Comparison of ENCODE assay signal across 8 mouse cellular contexts in the genomic region with DNA sequence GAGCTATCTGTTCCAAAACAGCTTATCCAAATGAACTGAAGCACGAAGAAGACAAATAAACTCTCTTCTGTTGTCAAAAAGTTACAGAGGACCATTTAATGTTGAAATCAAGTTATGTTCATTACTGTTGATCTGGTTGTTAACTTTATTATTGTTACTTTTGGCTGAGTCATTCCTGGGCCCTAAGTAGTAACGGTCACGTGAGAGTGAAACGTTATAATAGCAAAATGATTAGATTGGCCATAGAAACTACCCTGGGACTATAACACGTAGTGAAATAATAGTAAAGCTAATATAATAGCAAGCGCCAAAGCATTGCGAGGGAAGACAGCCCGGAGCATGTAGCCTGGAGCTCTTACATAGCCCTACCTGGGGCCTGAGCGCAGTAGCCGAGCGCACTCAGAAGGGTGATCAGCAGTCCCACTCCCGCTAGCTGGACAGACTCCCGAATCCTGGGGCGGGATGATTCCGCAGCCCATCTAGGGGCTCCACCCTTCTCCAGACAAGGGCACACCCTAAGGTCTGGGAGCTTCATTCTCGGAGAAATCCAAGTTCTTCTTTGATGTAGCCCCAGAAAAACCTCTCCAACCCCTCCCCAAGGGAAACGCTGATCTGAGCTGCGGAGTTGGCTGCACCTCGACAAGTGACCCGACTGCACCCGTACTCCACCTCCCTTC. TPM values are rescaled to one million over a fixed set of nuclear protein-coding genes. Genes with fewer than 3 reads are reported as not detected.
DNase-seq lines count a peak whose midpoint lies in the region; ATAC-seq and TF ChIP-seq lines count a peak whose summit lies in the region.

A gene (minus strand): TSS at position 630 of the 677 bp plus-strand sequence.

- peak; percentile 75 for ATAC-seq in embryonic facial prominence, embryonic 14.5 days (ENCODE audit: low read depth)
- peak; percentile 42; the same call in 1 of the 2 replicates for ATAC-seq in heart, embryonic 11.5 days (replicated peaks; ENCODE audit: insufficient number of reproducible peaks, low FRiP score, low TSS enrichment)
- peak; percentile 59 for ATAC-seq in lung, embryonic 16.5 days (ENCODE audit: low read depth)

- peak within 1 kb of the TSS; percentile 48; the same call in 1 of the 2 replicates for H3K4me3 ChIP-seq in spleen, adult 2 months (ENCODE audit: extremely low read depth, insufficient read depth, insufficient read length)
- H3K4me3 ChIP-seq in embryonic facial prominence, embryonic 14.5 days (ENCODE audit: low read depth, low read length) = peak within 1 kb of the TSS; percentile 42
- peak within 1 kb of the TSS; percentile 58 for H3K4me3 ChIP-seq in heart, embryonic 11.5 days (ENCODE audit: low read depth, low read length)
- peak within 1 kb of the TSS; percentile 55 for H3K4me3 ChIP-seq in lung, embryonic 16.5 days (ENCODE audit: low read length)
- H3K4me3 ChIP-seq in small intestine, adult 2 months (ENCODE audit: low read depth, low read length) = peak within 1 kb of the TSS; percentile 69

- no peak for TF ChIP-seq POLR2A in spleen, adult 2 months (IDR thresholded peaks at IDR 0.05; ENCODE audit: low read depth, low read length)
- no peak for TF ChIP-seq POLR2A in small intestine, adult 2 months (IDR thresholded peaks at IDR 0.05; ENCODE audit: low read depth, low read length)

- H3K9me3 ChIP-seq in embryonic facial prominence, embryonic 14.5 days (ENCODE audit: control insufficient read depth, low read length) = 0 out of 2 replicates have a peak, but pooled peaks cover 3% of the 10 kb centered on the region
- no peaks in the 10 kb centered on the region for H3K9me3 ChIP-seq in heart, embryonic 11.5 days (replicated peaks; ENCODE audit: control insufficient read depth, low read length)
- H3K9me3 ChIP-seq in lung, embryonic 16.5 days (ENCODE audit: control insufficient read depth, low read length) = no peaks in the 10 kb centered on the region

- no peaks in the 10 kb centered on the region for H3K36me3 ChIP-seq in spleen, adult 2 months (ENCODE audit: control insufficient read depth, insufficient read depth, low read length)
- H3K36me3 ChIP-seq in embryonic facial prominence, embryonic 14.5 days (ENCODE audit: control insufficient read depth, insufficient read depth, low read length) = no peaks in the 10 kb centered on the region
- H3K36me3 ChIP-seq in heart, embryonic 11.5 days (ENCODE audit: control insufficient read depth, insufficient read depth, low read length) = no peaks in the 10 kb centered on the region
- H3K36me3 ChIP-seq in lung, embryonic 16.5 days (ENCODE audit: control insufficient read depth, insufficient read depth, low read length) = no peaks in the 10 kb centered on the region
- H3K36me3 ChIP-seq in small intestine, adult 2 months (ENCODE audit: control insufficient read depth, insufficient read depth, low read length) = no peaks in the 10 kb centered on the region

- peak within 1 kb of the TSS; percentile 68 for H3K4me2 ChIP-seq in embryonic facial prominence, embryonic 14.5 days (ENCODE audit: low read depth, low read length)
- H3K4me2 ChIP-seq in heart, embryonic 11.5 days = peak within 1 kb of the TSS; percentile 87
- peak within 1 kb of the TSS; percentile 78 for H3K4me2 ChIP-seq in lung, embryonic 16.5 days (ENCODE audit: low read depth, low read length)

- no peaks in the 10 kb centered on the region; the same call in 1 of the 2 replicates for H3K4me1 ChIP-seq in spleen, adult 2 months (ENCODE audit: control insufficient read depth, insufficient read depth, insufficient read length)
- H3K4me1 ChIP-seq in embryonic facial prominence, embryonic 14.5 days (ENCODE audit: control insufficient read depth, insufficient read depth, low read length) = peaks cover 10% of the 10 kb centered on the region; the same call in 1 of the 2 replicates
- peaks cover 11% of the 10 kb centered on the region; the same call in 1 of the 2 replicates for H3K4me1 ChIP-seq in heart, embryonic 11.5 days (ENCODE audit: control insufficient read depth, insufficient read depth, low read length)
- 0 out of 2 replicates have a peak, but pooled peaks cover 6% of the 10 kb centered on the region for H3K4me1 ChIP-seq in lung, embryonic 16.5 days (replicated peaks; ENCODE audit: control insufficient read depth, insufficient read depth, low read length)
- peaks cover 8% of the 10 kb centered on the region for H3K4me1 ChIP-seq in small intestine, adult 2 months (ENCODE audit: control insufficient read depth, insufficient read depth, insufficient read length, low read length)

- no peak for DNase-seq in spleen, adult 2 months (ENCODE audit: low read depth in 1 of 2, low spot score in 2 of 2)
- no peak for DNase-seq in spleen, postnatal 14 days (ENCODE audit: low spot score in 2 of 2)
- peak; percentile 69 for DNase-seq in embryonic facial prominence, embryonic 14.5 days (ENCODE audit: low spot score)
- DNase-seq in kidney, postnatal 10 days = peak; percentile 57
- DNase-seq in cerebellum, postnatal 36 days = no peak

- peak within 1 kb of the TSS; percentile 25; the same call in 1 of the 2 replicates for H3K27ac ChIP-seq in spleen, adult 2 months (ENCODE audit: insufficient read depth, low read length)
- peak within 1 kb of the TSS; percentile 49; the same call in 1 of the 2 replicates for H3K27ac ChIP-seq in embryonic facial prominence, embryonic 14.5 days (replicated peaks; ENCODE audit: low read depth, low read length)
- no peak within 1 kb of the TSS for H3K27ac ChIP-seq in heart, embryonic 11.5 days (ENCODE audit: low read depth, low read length)
- no peak within 1 kb of the TSS for H3K27ac ChIP-seq in lung, embryonic 16.5 days (ENCODE audit: low read length)
- peak within 1 kb of the TSS; percentile 39 for H3K27ac ChIP-seq in small intestine, adult 2 months (ENCODE audit: insufficient read depth, low read depth, low read length)

- H3K9ac ChIP-seq in embryonic facial prominence, embryonic 14.5 days (ENCODE audit: low read depth, low read length) = peak within 1 kb of the TSS; percentile 71
- peak within 1 kb of the TSS; percentile 76 for H3K9ac ChIP-seq in heart, embryonic 11.5 days (ENCODE audit: low read depth, low read length)
- peak within 1 kb of the TSS; percentile 72 for H3K9ac ChIP-seq in lung, embryonic 16.5 days (ENCODE audit: low read length)

- H3K27me3 ChIP-seq in spleen, adult 2 months (ENCODE audit: control insufficient read depth, insufficient read depth, low read length) = no peaks in the 10 kb centered on the region
- no peaks in the 10 kb centered on the region for H3K27me3 ChIP-seq in embryonic facial prominence, embryonic 14.5 days (replicated peaks; ENCODE audit: control insufficient read depth, insufficient read depth, low read length)
- H3K27me3 ChIP-seq in heart, embryonic 11.5 days (ENCODE audit: control insufficient read depth, insufficient read depth, low read length) = peaks cover 5% of the 10 kb centered on the region
- H3K27me3 ChIP-seq in lung, embryonic 16.5 days (ENCODE audit: control insufficient read depth, insufficient read depth, low read depth, low read length) = no peaks in the 10 kb centered on the region
- no peaks in the 10 kb centered on the region for H3K27me3 ChIP-seq in small intestine, adult 2 months (ENCODE audit: control insufficient read depth, insufficient read depth, low read length)

- TF ChIP-seq CTCF in spleen, adult 2 months (IDR thresholded peaks at IDR 0.05; ENCODE audit: extremely low read depth, insufficient read depth, insufficient read length, insufficient replicate concordance) = no peak
- TF ChIP-seq CTCF in small intestine, adult 2 months (IDR thresholded peaks at IDR 0.05; ENCODE audit: extremely low read depth, insufficient read length, insufficient replicate concordance, low read depth, low read length) = no peak

- 21% methylated on average over 21 of the region's 21 CpGs for whole genome bisulfite sequencing in spleen, adult 2 months
- WGBS in embryonic facial prominence, embryonic 14.5 days = 6% methylated on average over 21 of the region's 21 CpGs
- 8% methylated on average over 21 of the region's 21 CpGs for WGBS in heart, embryonic 11.5 days (ENCODE audit: insufficient replicate concordance)
- 8% methylated on average over 21 of the region's 21 CpGs for WGBS in lung, embryonic 16.5 days
- WGBS in small intestine, adult 2 months = 12% methylated on average over 21 of the region's 21 CpGs

RNA-seq across cellular contexts. Expression of the gene that starts here (rescaled TPM):
- 3.4 and 3.9 TPM in 2 replicates for polyA plus RNA-seq in spleen, adult 2 months (2012; rRNA removed)
- polyA plus RNA-seq in embryonic facial prominence, embryonic 14.5 days (2014; fragmentation: Nextera tagmentation; extraction: Ambion mirVana) = 39.8 and 49.1 TPM in 2 replicates
- polyA plus RNA-seq in heart, embryonic 11.5 days (2014; fragmentation: Nextera tagmentation; extraction: Ambion mirVana) = 68.6 and 70.6 TPM in 2 replicates
- 67.5 and 70.2 TPM in 2 replicates for polyA plus RNA-seq in lung, embryonic 16.5 days (2015; fragmentation: Nextera tagmentation; extraction: Ambion mirVana)
- 0.57 and 0.90 TPM in 2 replicates for polyA plus RNA-seq in small intestine, adult 2 months (2012; rRNA removed)

Comparison
In these comparisons a context has a peak if more than half of its experiments do, and no peak if none do; other contexts are left out.
1. DNase-seq: peak in embryonic facial prominence, embryonic 14.5 days (single experiment) and kidney, postnatal 10 days (single experiment); none in spleen, adult 2 months (0 of 2), spleen, postnatal 14 days (0 of 2) and cerebellum, postnatal 36 days (0 of 2).
2. H3K27ac ChIP-seq: peak in spleen, adult 2 months (single experiment), embryonic facial prominence, embryonic 14.5 days (single experiment) and small intestine, adult 2 months (single experiment); none in heart, embryonic 11.5 days (single experiment) and lung, embryonic 16.5 days (single experiment).
3. Peak in every context shown above with its lines, with median percentiles within 50 percentile points of each other: H3K4me3 ChIP-seq, ATAC-seq, H3K4me2 ChIP-seq and H3K9ac ChIP-seq.